Mouse (Mus musculus): ENCODE measurements around the gene Ninl.

GRCm38 (mm10) chr2:150982051-150982450, 57.1 kb downstream of the Ninl start:
- no peak for TF ChIP-seq POLR2A (IDR thresholded peaks at IDR 0.05; ENCODE audit: control insufficient read depth, extremely low read depth, insufficient read depth, low read length, poor library complexity)
- no peak for TF ChIP-seq CTCF (IDR thresholded peaks at IDR 0.05; ENCODE audit: borderline replicate concordance, control insufficient read depth, extremely low read depth, insufficient read depth, low read length, poor library complexity)
